Mouse (Mus musculus): ENCODE data around the gene Spata22.
"Not testable (repeated sequence)": the region's sequence is repeated elsewhere in the genome, so short reads cannot be mapped to it uniquely, and the experiment has no call there.

Spata22 gene

GRCm38 (mm10) chr11:73329442-73329841 is at the start of gene Spata22, which contains the start of the genes Aspa and Gm49340:
TSS of gene Spata22 (plus strand) at chr11:73329741.
TSS of gene Aspa (minus strand) at chr11:73329596.
TSS of gene Gm49340 (plus strand) at chr11:73329741.
- DNase-seq = no peak

DNA sequence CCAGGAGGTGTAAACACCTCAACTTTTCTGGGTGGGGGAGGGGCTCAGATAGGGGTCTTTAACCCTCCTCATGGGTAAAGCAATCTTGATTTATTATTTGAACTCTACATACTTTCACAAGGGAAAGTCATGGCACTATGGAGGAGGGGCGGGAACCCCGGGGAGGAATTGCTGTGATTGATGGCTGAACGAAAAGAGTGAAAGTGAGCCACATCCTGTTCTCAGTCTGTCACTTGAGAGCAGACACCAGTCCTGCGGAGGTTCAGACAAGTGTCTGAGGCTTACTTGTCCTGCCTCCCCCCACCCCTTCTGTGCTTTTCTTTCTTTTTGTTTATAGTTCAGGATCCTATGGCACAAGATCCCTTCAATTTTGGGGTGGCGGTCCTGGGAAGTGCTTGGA is 48.8 kb upstream of the Spata22 start:
- no peak for DNase-seq

DNA sequence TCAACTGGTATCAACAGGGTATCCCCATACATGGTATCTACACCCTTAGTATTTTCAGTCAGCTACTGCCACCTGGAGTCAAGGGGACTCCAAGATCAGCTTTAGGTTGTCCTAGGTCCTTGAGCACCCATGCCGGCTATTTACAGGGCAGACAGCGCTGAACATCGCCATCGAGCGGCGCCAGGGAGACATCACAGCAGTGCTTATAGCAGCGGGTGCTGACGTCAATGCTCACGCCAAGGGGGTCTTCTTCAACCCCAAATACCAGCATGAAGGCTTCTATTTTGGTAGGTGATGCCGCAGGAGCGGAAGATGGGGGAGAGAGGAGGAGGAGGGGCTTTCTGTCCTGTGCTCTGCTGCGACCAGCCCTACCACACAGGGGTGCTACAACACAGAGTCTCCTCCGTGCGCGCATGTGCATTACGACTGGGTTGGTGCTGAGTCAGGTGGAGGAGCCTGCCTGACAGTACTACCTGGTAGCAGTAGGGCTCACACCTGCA is 48.0 kb upstream of the Spata22 start:
- peak; percentile 66 for DNase-seq

- DNase-seq = no peak
These were observed 46.2 kb upstream of the Spata22 start for GRCm38 (mm10) chr11:73283369-73283768.

GRCm38 (mm10) chr11:73283926-73284325 is 45.6 kb upstream of the Spata22 start:
- no peak for DNase-seq

DNA sequence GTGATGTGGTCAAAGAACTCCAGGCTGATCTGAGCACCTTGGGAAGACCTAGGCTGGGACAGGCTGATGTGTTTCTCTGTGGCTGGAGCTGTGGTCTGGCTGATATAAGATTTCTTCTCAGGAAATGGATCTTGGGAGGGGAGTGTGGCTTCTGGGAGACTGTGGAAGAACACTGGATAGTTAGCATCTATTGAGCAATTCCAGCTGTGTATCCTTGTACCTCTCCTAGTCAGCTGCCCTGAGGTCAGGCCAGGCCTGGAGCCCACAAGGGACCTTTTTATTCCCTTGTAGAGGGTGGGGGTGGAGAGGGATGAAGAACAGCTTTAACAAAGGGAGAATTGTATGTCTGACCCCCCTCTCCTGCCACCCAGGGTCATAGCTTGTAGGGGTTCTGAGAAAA is 45.2 kb upstream of the Spata22 start:
- DNase-seq = no peak

DNA sequence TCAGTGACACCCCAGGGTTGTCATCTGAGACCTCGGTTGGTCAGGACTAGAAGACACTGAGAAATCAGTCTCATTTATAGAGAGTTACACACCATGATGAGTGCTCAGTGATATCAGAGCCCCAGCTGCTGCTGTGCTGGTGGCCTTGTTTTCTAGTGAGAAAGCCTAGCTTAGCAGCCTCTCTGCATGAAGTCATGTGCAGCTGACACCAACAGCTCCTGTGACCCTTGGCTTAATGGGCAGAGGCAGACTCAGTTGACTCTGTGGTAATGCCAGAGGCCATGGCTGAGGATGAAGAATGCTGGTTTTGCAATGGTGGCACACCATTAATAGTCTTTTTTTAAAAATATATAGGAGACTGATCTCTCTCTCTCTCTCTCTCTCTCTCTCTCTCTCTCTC is 39.9 kb upstream of the Spata22 start:
- DNase-seq = no peak

DNA sequence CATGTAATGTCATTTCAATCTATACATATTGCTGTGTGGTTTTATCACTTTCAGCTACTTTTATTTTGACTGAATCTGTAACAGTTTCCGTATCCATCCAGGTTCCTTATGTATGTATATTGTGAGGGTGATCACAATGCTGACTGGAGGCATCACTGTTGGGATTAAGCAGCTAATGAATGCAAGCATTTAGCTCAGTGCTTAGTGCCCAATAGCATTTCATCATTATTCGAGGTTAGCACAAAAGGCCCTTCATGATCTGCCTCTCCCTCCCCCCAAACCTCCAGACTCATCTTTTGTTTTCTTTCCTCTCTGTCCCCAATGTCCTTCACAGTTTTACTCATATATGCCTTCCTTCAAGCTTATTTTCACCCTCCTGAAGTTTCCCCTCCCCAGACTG is 26.4 kb upstream of the Spata22 start:
- no peak for DNase-seq

DNA sequence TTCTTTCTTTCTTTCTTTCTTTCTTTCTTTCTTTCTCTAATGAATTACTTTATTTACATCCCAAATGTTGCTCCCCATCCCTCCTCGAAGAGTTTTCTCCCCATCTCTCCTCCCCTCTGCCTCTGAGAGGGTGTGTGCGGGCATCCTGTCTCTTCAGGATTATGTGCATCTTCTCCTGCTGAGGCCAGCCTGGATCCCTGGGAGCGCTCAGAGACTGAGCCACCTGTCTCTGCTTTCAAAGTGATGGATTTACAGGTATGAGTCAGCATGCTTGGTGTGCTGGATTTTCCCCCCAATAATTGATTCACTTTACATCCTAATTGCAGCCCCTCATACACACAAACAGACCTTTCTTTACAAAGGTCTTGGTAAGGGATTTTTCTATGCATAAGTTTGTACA is 13.6 kb upstream of the Spata22 start:
- no peak for DNase-seq

GRCm38 (mm10) chr11:73318581-73318980 is 11.0 kb upstream of the Spata22 start:
- DNase-seq = not testable (repeated sequence)

DNA sequence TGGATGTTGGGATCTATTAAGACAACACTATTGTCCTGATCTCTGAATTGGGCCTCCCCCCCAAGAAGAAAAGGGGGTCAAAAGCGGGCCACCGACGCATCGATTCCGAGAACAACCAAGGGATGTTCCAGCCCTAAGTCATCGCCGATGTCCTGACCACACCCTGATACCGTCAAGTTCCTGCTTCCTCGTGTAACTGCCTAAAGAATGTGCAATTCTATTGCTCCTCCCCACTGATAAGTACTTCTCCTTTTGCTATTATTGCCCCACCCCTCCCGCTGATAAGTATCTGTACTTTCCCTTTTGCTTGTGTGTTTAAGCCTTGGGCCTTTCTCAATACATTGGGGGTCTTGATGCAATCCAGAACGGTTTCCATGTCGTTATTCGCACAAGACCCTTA is 8.5 kb upstream of the Spata22 start:
- not testable (repeated sequence) for DNase-seq

GRCm38 (mm10) chr11:73323906-73324830 is 5.4 kb upstream of the Spata22 start:
- peak; percentile 14 for DNase-seq

GRCm38 (mm10) chr11:73326485-73326886 is 3.1 kb upstream of the Spata22 start:
- DNase-seq = peak; percentile 71

GRCm38 (mm10) chr11:73327361-73327760 is 2.2 kb upstream of the Spata22 start:
- no peak for DNase-seq

DNA sequence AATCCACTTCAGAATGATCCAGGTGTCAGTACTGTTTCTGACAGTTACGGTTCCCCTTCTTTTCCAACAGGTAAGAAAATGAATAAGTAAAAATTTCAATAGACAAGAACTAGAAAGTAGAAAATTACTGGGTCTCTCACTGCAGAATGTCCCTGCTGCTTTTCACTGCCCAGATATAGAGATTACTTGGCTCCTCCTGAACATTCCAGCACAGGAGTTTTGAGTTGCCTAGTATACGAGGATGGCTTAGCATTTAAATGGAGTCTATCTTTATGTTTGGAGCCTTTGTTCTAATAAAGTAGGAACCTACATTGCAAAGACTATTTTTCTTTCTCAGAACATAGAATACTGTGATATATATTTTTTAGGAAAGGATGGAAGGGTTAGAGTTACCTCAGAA is 3.8 kb downstream of the Spata22 start:
- DNase-seq = no peak

DNA sequence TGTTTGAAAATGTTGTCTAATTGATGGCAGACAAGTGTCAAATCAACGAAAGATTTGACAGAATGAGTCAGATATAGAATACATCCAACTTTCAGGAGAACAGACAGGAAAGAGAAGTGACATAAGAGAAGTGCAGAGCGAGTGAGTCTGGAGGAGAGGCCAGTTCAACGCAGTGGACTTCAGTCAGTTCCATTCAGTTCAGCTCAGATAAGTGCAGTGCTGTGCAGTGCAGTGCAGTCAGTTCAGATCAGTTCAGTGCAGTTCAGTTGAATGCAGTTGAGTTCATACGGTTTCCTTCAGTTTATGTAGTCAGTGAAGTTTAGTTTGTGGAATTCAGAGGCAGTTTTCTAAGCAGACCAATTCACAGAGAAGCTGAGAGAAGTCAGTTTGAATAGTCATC is 7.4 kb downstream of the Spata22 start:
- DNase-seq = no peak

GRCm38 (mm10) chr11:73350483-73350882 is 20.9 kb downstream of the Spata22 start, which contains the start of gene Olfr20:
TSS of gene Olfr20 (plus strand) at chr11:73350783.
- no peak for DNase-seq

- DNase-seq = no peak
These were observed 41.4 kb downstream of the Spata22 start, which contains the start of gene Olfr376 for GRCm38 (mm10) chr11:73370946-73371345. TSS of gene Olfr376 (plus strand) at chr11:73371246.

GRCm38 (mm10) chr11:73395374-73395773 is 65.8 kb downstream of the Spata22 start:
- DNase-seq = no peak
